ENCODE assay signal across 20 mouse cellular contexts in the genomic region with DNA sequence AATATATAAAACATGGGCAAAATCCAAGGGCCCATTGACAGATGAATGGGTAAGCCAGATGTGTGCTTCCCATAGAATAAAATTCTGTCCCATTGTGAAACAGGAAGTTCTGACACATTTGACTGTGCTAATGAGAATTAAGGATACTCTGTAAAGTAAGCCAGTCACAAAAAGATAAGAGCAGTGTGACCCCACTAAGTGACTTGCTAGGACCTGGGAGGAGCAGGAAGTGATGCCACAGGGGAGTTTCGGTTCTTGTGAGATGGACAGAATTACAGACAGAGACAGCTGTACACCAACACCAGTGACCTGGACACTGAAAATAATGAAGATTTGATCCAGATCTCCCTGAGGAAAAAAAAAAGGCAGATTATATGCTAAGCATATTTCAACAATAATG. TPM values are rescaled to one million over a fixed set of nuclear protein-coding genes. Genes with fewer than 3 reads are reported as not detected.
A peak's percentile ranks its signal among the peaks of the same experiment; 100 is the strongest.
DNase-seq lines count a peak whose midpoint lies in the region; ATAC-seq and TF ChIP-seq lines count a peak whose summit lies in the region.
"Had no signal": no experiment of that assay in that cellular context is flagged by ENCODE, and none has a peak within 500 bp of the region (broad histone marks: within the 10 kb centered on the region; RNA-seq: fewer than 3 reads in every experiment).

No protein-coding gene starts in this region.

- no peak for TF ChIP-seq CTCF in liver, postnatal 0 days (IDR thresholded peaks at IDR 0.05; ENCODE audit: low read depth)
- TF ChIP-seq CTCF in CH12.LX (conservative IDR thresholded peaks at IDR 0.05 in 1 of 2, IDR thresholded peaks at IDR 0.05 in 1 of 2; ENCODE audit: low read depth in 2 of 2, low read length in 2 of 2), result no peak

- no peaks in the 10 kb centered on the region for H3K36me3 ChIP-seq in liver, postnatal 0 days (replicated peaks; ENCODE audit: insufficient read depth, low read length)
- H3K36me3 ChIP-seq in liver, embryonic 12.5 days, result no peaks in the 10 kb centered on the region
- no peaks in the 10 kb centered on the region for H3K36me3 ChIP-seq in CH12.LX (replicated peaks in 1 of 2; ENCODE audit: control insufficient read depth in 1 of 2, insufficient read depth in 1 of 2, low read length in 1 of 2)
- H3K36me3 ChIP-seq: embryonic facial prominence, embryonic 10.5 days; heart, embryonic 13.5 days; intestine, embryonic 15.5 days had no signal

- no peak for TF ChIP-seq EP300 in liver, postnatal 0 days (IDR thresholded peaks at IDR 0.05; ENCODE audit: low read depth)
- peak; percentile 65 for TF ChIP-seq EP300 in CH12.LX (IDR thresholded peaks at IDR 0.05; ENCODE audit: low read length)

- H3K4me2 ChIP-seq in liver, postnatal 0 days (ENCODE audit: low read depth, low read length), result no peak overlapping the region
- no peak overlapping the region for H3K4me2 ChIP-seq in liver, embryonic 12.5 days
- 0 out of 2 replicates have a peak overlapping the region, but pooled peaks have one; percentile 22 for H3K4me2 ChIP-seq in CH12.LX (ENCODE audit: insufficient read depth, low read depth, poor library complexity, severe bottlenecking)
- H3K4me2 ChIP-seq: forebrain, embryonic 13.5 days; heart, embryonic 13.5 days; hindbrain, embryonic 14.5 days; intestine, embryonic 15.5 days had no signal

- H3K4me3 ChIP-seq in liver, postnatal 0 days (ENCODE audit: low read depth, low read length), result no peak overlapping the region
- H3K4me3 ChIP-seq in liver, embryonic 12.5 days, result no peak overlapping the region
- no peak overlapping the region for H3K4me3 ChIP-seq in CH12.LX (replicated peaks in 1 of 3; ENCODE audit: low read depth in 2 of 3, low read length in 2 of 3, poor library complexity in 1 of 3)
- H3K4me3 ChIP-seq: embryonic facial prominence, embryonic 10.5 days; forebrain, embryonic 13.5 days; heart, embryonic 13.5 days; intestine, embryonic 15.5 days had no signal

- H3K27ac ChIP-seq in liver, postnatal 0 days (ENCODE audit: low read depth), result peak overlapping the region; percentile 41; the same call in 1 of the 2 replicates
- H3K27ac ChIP-seq in liver, embryonic 12.5 days, result no peak overlapping the region
- no peak overlapping the region for H3K27ac ChIP-seq in CH12.LX (ENCODE audit: insufficient read depth, low read depth)
- H3K27ac ChIP-seq: embryonic facial prominence, embryonic 10.5 days; forebrain, embryonic 13.5 days; heart, embryonic 13.5 days; hindbrain, embryonic 14.5 days; intestine, embryonic 15.5 days had no signal

- dilution Hi-C loops in CH12.LX (cut with MboI; ENCODE audit: extremely low pct_ligation_motif_present, extremely low pct_unique_long_range_greater_than_20kb, low sequenced_read_pairs), result no loop called here

- no peak overlapping the region for H3K9ac ChIP-seq in liver, postnatal 0 days (replicated peaks)
- H3K9ac ChIP-seq in liver, embryonic 12.5 days, result no peak overlapping the region
- no peak overlapping the region for H3K9ac ChIP-seq in CH12.LX (ENCODE audit: insufficient read depth, low read depth)
- H3K9ac ChIP-seq: forebrain, embryonic 13.5 days; forebrain, postnatal 0 days; heart, embryonic 13.5 days; hindbrain, embryonic 14.5 days; intestine, embryonic 15.5 days had no signal

- no peak for TF ChIP-seq RAD21 in CH12.LX (IDR thresholded peaks at IDR 0.05; ENCODE audit: low read depth, low read length)

- in situ Hi-C loops in CH12.LX (cut with MboI; ENCODE audit: low pct_ligation_motif_present, low pct_unique_long_range_greater_than_20kb, low sequenced_read_pairs), result loop anchor here (10.0 kb wide), 1 partner anchor 121 kb away; a partner anchor contains a TSS

- DNase-seq in liver, postnatal 0 days, result no peak
- peak; percentile 53 for DNase-seq in CH12.LX (ENCODE audit: extremely low read depth)
- no peak for DNase-seq in gastrocnemius, postnatal 10 days
- DNase-seq in ovary, postnatal 10 days (ENCODE audit: low spot score), result no peak
- no peak for DNase-seq in kidney, adult 9 months
- DNase-seq: adrenal gland, adult 8-10 months; cerebellum, adult 11 months; cerebellum, adult 8-10 months; cerebellum, postnatal 14 days; forebrain, postnatal 0 days; kidney, adult 18-20 months had no signal

- WGBS in liver, postnatal 0 days (ENCODE audit: insufficient replicate concordance), result 24% methylated on average over 1 of the region's 1 CpGs
- 24% methylated on average over 1 of the region's 1 CpGs for WGBS in liver, embryonic 12.5 days (ENCODE audit: insufficient replicate concordance)

- no peak for TF ChIP-seq POLR2A in CH12.LX (IDR thresholded peaks at IDR 0.05; ENCODE audit: low read depth, low read length)

- H3K27me3 ChIP-seq in liver, postnatal 0 days (ENCODE audit: insufficient read depth, low read length), result no peaks in the 10 kb centered on the region
- peaks cover 12% of the 10 kb centered on the region; the same call in 1 of the 2 replicates for H3K27me3 ChIP-seq in liver, embryonic 12.5 days (replicated peaks)
- peaks cover 1% of the 10 kb centered on the region for H3K27me3 ChIP-seq in CH12.LX (replicated peaks)
- H3K27me3 ChIP-seq: forebrain, embryonic 13.5 days; intestine, embryonic 15.5 days had no signal

- no peaks in the 10 kb centered on the region for H3K4me1 ChIP-seq in liver, postnatal 0 days (ENCODE audit: insufficient read depth)
- peaks cover 9% of the 10 kb centered on the region; the same call in 1 of the 2 replicates for H3K4me1 ChIP-seq in liver, embryonic 12.5 days
- peaks cover 20 to 40% of the 10 kb centered on the region in 2 experiments for H3K4me1 ChIP-seq in CH12.LX (ENCODE audit: control insufficient read depth in 1 of 2, insufficient read depth in 2 of 2)
- H3K4me1 ChIP-seq: embryonic facial prominence, embryonic 10.5 days; forebrain, embryonic 13.5 days; heart, embryonic 13.5 days; intestine, embryonic 15.5 days had no signal

- no peak for ATAC-seq in liver, postnatal 0 days
- ATAC-seq in liver, embryonic 12.5 days, result no peak
- ATAC-seq in common myeloid progenitor, adult 5-6 weeks (replicated peaks; ENCODE audit: low read depth, poor library complexity, severe bottlenecking), result peak; percentile 55
- peak; percentile 59 for ATAC-seq in megakaryocyte progenitor cell, adult 5-6 weeks (replicated peaks; ENCODE audit: poor library complexity)
- ATAC-seq: CD4-positive, CD25-positive, alpha-beta regulatory T cell, adult 4 months; forebrain, embryonic 13.5 days; forebrain, postnatal 0 days; intestine, embryonic 15.5 days had no signal

- no peaks in the 10 kb centered on the region for H3K79me2 ChIP-seq in CH12.LX (replicated peaks; ENCODE audit: control insufficient read depth, extremely low read depth, insufficient read depth, poor library complexity, severe bottlenecking)

- H3K9me3 ChIP-seq in liver, postnatal 0 days (ENCODE audit: low read length), result no peaks in the 10 kb centered on the region
- no peaks in the 10 kb centered on the region for H3K9me3 ChIP-seq in liver, embryonic 12.5 days (replicated peaks)
- no peaks in the 10 kb centered on the region for H3K9me3 ChIP-seq in CH12.LX (replicated peaks; ENCODE audit: low read length)
- H3K9me3 ChIP-seq: embryonic facial prominence, embryonic 10.5 days; forebrain, embryonic 13.5 days; heart, embryonic 13.5 days; intestine, embryonic 15.5 days had no signal

TF ChIP-seq in CH12.LX, 34 proteins besides CTCF, POLR2A, EP300 and RAD21 (continues in another document):
- TF ChIP-seq NELFE (IDR thresholded peaks at IDR 0.05; ENCODE audit: low read depth, low read length) (0 out of 2 replicates have a peak, but pooled peaks have one; percentile 16), BHLHE40 (IDR thresholded peaks at IDR 0.05; ENCODE audit: low read depth, low read length) (no peak), IRF4 (IDR thresholded peaks at IDR 0.05; ENCODE audit: low read depth, low read length) (peak; percentile 77), HCFC1 (IDR thresholded peaks at IDR 0.05; ENCODE audit: low read depth, low read length) (0 out of 2 replicates have a peak, but pooled peaks have one; percentile 8), RCOR1 (conservative IDR thresholded peaks at IDR 0.05; ENCODE audit: low read depth, low read length) (no peak), MAFK (IDR thresholded peaks at IDR 0.05; ENCODE audit: insufficient replicate concordance, low read length) (no peak), MYC (IDR thresholded peaks at IDR 0.05; ENCODE audit: low read depth, low read length) (no peak), CHD1 (IDR thresholded peaks at IDR 0.05; ENCODE audit: low read depth, low read length) (no peak), SIN3A (IDR thresholded peaks at IDR 0.05; ENCODE audit: low read length) (0 out of 2 replicates have a peak, but pooled peaks have one; percentile 33)

RNA-seq across cellular contexts. Expression of a gene that starts 11.0 kb away (rescaled TPM):
- polyA plus RNA-seq in liver, postnatal 0 days (2015; fragmentation: Nextera tagmentation; extraction: Ambion mirVana), result 3.7 TPM in 2 replicates
- polyA plus RNA-seq in liver, embryonic 12.5 days (2016; fragmentation: Nextera tagmentation; extraction: Ambion mirVana), result 9.8 and 11.7 TPM in 2 replicates
- total RNA-seq in CH12.LX (2012; rRNA removed), result 13.4 and 13.9 TPM in 2 replicates
- 17.4 and 23.0 TPM in 2 replicates for total RNA-seq in CH12.LX (2014; rRNA removed)
- polyA plus RNA-seq in CH12.LX (2012; ENCODE audit: insufficient read length, low read depth), result 24.0 and 25.3 TPM in 2 replicates
- total RNA-seq in common myeloid progenitor, adult 5-6 weeks (2017), result 24.9 and 27.5 TPM in 2 replicates
- total RNA-seq in megakaryocyte progenitor cell, adult 5-6 weeks (2015), result 16.2 and 18.7 TPM in 2 replicates
- 15.6 and 21.3 TPM in 2 replicates for total RNA-seq in megakaryocyte progenitor cell, adult 5-6 weeks (2017)
- 1 to 10 TPM; 3.9 to 6.5 TPM for total RNA-seq in gastrocnemius, postnatal 10 days (2021)

RNA-seq across cellular contexts. Expression of a gene that starts 37.6 kb away (rescaled TPM):
- 1.7 and 1.8 TPM in 2 replicates for polyA plus RNA-seq in liver, postnatal 0 days (2015; fragmentation: Nextera tagmentation; extraction: Ambion mirVana)
- 3.1 and 3.5 TPM in 2 replicates for polyA plus RNA-seq in liver, embryonic 12.5 days (2016; fragmentation: Nextera tagmentation; extraction: Ambion mirVana)
- total RNA-seq in CH12.LX (2012; rRNA removed) (0.71 and 0.89 TPM in 2 replicates), CH12.LX (2014; rRNA removed) (0.46 and 0.72 TPM in 2 replicates)
- 1.3 and 2.2 TPM in 2 replicates for polyA plus RNA-seq in CH12.LX (2012; ENCODE audit: insufficient read length, low read depth)
- total RNA-seq in common myeloid progenitor, adult 5-6 weeks (2017), result 1.6 and 7.9 TPM in 2 replicates
- 2.1 and 3.0 TPM in 2 replicates for total RNA-seq in megakaryocyte progenitor cell, adult 5-6 weeks (2015)
- 0.95 and 2.6 TPM in 2 replicates for total RNA-seq in megakaryocyte progenitor cell, adult 5-6 weeks (2017)
- 1 to 10 TPM; 2.0 to 2.7 TPM for total RNA-seq in gastrocnemius, postnatal 10 days (2021)

RNA-seq across cellular contexts. Expression of a gene that starts 59.2 kb away (rescaled TPM):
- polyA plus RNA-seq in liver, postnatal 0 days (2015; fragmentation: Nextera tagmentation; extraction: Ambion mirVana), result 0.26 and 0.31 TPM in 2 replicates
- 0.23 and 0.30 TPM in 2 replicates for polyA plus RNA-seq in liver, embryonic 12.5 days (2016; fragmentation: Nextera tagmentation; extraction: Ambion mirVana)
- total RNA-seq in CH12.LX (2012; rRNA removed) (0.04 and 0.17 TPM in 2 replicates), CH12.LX (2014; rRNA removed) (0.05 TPM in 1 of 2 replicates, not detected in the other)
- 0.08 and 0.13 TPM in 2 replicates for polyA plus RNA-seq in CH12.LX (2012; ENCODE audit: insufficient read length, low read depth)
- total RNA-seq in common myeloid progenitor, adult 5-6 weeks (2017), result 0.05 and 0.19 TPM in 2 replicates
- 0.02 and 0.07 TPM in 2 replicates for total RNA-seq in megakaryocyte progenitor cell, adult 5-6 weeks (2015)
- total RNA-seq in megakaryocyte progenitor cell, adult 5-6 weeks (2017), result 0.14 TPM in 1 of 2 replicates, not detected in the other
- total RNA-seq in gastrocnemius, postnatal 10 days (2021), result under 1 TPM; 0.20 to 0.40 TPM

Comparison
In these comparisons a context has a peak if more than half of its experiments do, and no peak if none do; other contexts are left out.
1. ATAC-seq: peak in common myeloid progenitor, adult 5-6 weeks (single experiment) and megakaryocyte progenitor cell, adult 5-6 weeks (single experiment); none in liver, postnatal 0 days (single experiment) and liver, embryonic 12.5 days (single experiment).